8 mouse cellular contexts compared by ENCODE assay signal in the genomic region with DNA sequence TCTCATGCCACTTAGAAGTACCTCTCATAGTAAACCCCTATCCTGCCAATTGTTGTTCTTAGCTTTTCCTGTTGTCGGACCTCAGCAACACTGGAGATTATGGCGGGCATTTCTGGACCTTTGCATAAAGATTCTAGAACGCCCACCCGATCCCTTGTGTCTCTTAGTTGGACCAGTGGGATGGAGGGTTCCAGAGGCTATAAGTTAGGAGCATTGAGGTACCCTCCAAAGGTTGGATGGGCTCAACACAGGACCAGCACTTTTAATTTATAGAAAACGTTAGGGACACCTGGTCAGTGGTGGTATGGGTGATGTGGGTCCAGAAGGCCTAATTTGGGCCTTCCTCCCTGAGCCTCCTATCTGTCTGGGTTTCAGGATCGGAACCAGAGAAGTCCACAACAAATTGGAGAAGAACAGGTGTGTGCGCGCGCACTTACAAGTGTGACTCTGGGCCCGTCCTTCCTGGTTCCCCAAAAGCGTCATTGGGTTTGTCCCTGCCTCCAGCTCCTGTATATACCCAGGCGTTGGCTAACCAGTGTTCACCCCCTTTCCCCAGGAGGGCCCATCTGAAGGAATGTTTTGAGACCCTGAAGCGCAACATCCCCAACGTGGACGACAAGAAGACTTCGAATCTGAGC. TPM values are rescaled to one million over a fixed set of nuclear protein-coding genes. Genes with fewer than 3 reads are reported as not detected.
DNase-seq lines count a peak whose midpoint lies in the region; ATAC-seq lines count a peak whose summit lies in the region.

No protein-coding gene starts in this region.

- H3K27me3 ChIP-seq in liver, embryonic 12.5 days (replicated peaks) = no peaks in the 10 kb centered on the region
- no peaks in the 10 kb centered on the region for H3K27me3 ChIP-seq in stomach, embryonic 16.5 days (ENCODE audit: control insufficient read depth, insufficient read depth, low read length)

- peak overlapping the region; percentile 93 for H3K4me2 ChIP-seq in liver, embryonic 12.5 days
- peak overlapping the region; percentile 83 for H3K4me2 ChIP-seq in stomach, embryonic 16.5 days (ENCODE audit: low read depth, low read length)

- peak; percentile 32 for DNase-seq in cerebellum, adult 8-10 months
- DNase-seq in cerebellum, postnatal 14 days = no peak
- peak; percentile 39 for DNase-seq in thymus, postnatal 4 days
- DNase-seq in thymus, postnatal 10 days (ENCODE audit: low spot score in 2 of 2) = no peak
- DNase-seq in frontal cortex, postnatal 25 days (ENCODE audit: low spot score in 2 of 2) = no peak
- no peak for DNase-seq in layer of hippocampus, adult 18-20 months (ENCODE audit: low spot score in 2 of 2)

- peak overlapping the region; percentile 98 for H3K27ac ChIP-seq in liver, embryonic 12.5 days
- H3K27ac ChIP-seq in stomach, embryonic 16.5 days (ENCODE audit: low read length) = peak overlapping the region; percentile 96

- peaks cover 72% of the 10 kb centered on the region for H3K4me1 ChIP-seq in liver, embryonic 12.5 days
- peaks cover 38% of the 10 kb centered on the region for H3K4me1 ChIP-seq in stomach, embryonic 16.5 days (ENCODE audit: control insufficient read depth, insufficient read depth, low read length)

- H3K9ac ChIP-seq in liver, embryonic 12.5 days = peak overlapping the region; percentile 84
- H3K9ac ChIP-seq in stomach, embryonic 16.5 days (ENCODE audit: low read length) = peak overlapping the region; percentile 78

- no peaks in the 10 kb centered on the region for H3K9me3 ChIP-seq in liver, embryonic 12.5 days (replicated peaks)
- no peaks in the 10 kb centered on the region for H3K9me3 ChIP-seq in stomach, embryonic 16.5 days (replicated peaks; ENCODE audit: control insufficient read depth, low read length)

- WGBS in liver, embryonic 12.5 days (ENCODE audit: insufficient replicate concordance) = 37% methylated on average over 16 of the region's 16 CpGs
- 44% methylated on average over 16 of the region's 16 CpGs for WGBS in stomach, embryonic 16.5 days

- H3K36me3 ChIP-seq in liver, embryonic 12.5 days = peaks cover 24% of the 10 kb centered on the region
- H3K36me3 ChIP-seq in stomach, embryonic 16.5 days (ENCODE audit: control insufficient read depth, insufficient read depth, low read length) = no peaks in the 10 kb centered on the region

- peak overlapping the region; percentile 65 for H3K4me3 ChIP-seq in liver, embryonic 12.5 days
- peak overlapping the region; percentile 46 for H3K4me3 ChIP-seq in stomach, embryonic 16.5 days (replicated peaks; ENCODE audit: low read length)

- ATAC-seq in liver, embryonic 12.5 days = peak; percentile 3; the same call in 1 of the 2 replicates
- 0 out of 2 replicates have a peak, but pooled peaks have one; percentile 1 for ATAC-seq in stomach, embryonic 16.5 days (ENCODE audit: insufficient read depth, low FRiP score)

RNA-seq across cellular contexts. Expression of gene Mnt, which starts 6.5 kb away (rescaled TPM):
- polyA plus RNA-seq in liver, embryonic 12.5 days (2016; fragmentation: Nextera tagmentation; extraction: Ambion mirVana) = 1.9 and 2.0 TPM in 2 replicates
- 2.5 and 3.2 TPM in 2 replicates for polyA plus RNA-seq in stomach, embryonic 16.5 days (2015; fragmentation: Nextera tagmentation; extraction: Ambion mirVana)
- 10 to 100 TPM; 33.5 to 36.5 TPM for total RNA-seq in layer of hippocampus, adult 18-20 months (2021)

RNA-seq across cellular contexts. Expression of gene Sgsm2, which starts 59.7 kb away (rescaled TPM):
- 2.6 and 2.9 TPM in 2 replicates for polyA plus RNA-seq in liver, embryonic 12.5 days (2016; fragmentation: Nextera tagmentation; extraction: Ambion mirVana)
- polyA plus RNA-seq in stomach, embryonic 16.5 days (2015; fragmentation: Nextera tagmentation; extraction: Ambion mirVana) = 6.0 and 7.0 TPM in 2 replicates
- total RNA-seq in layer of hippocampus, adult 18-20 months (2021) = 10 to 100 TPM; 93.3 to 97.4 TPM

Comparison
In these comparisons a context has a peak if more than half of its experiments do, and no peak if none do; other contexts are left out.
1. DNase-seq: peak in cerebellum, adult 8-10 months (single experiment) and thymus, postnatal 4 days (single experiment); none in cerebellum, postnatal 14 days (0 of 2), thymus, postnatal 10 days (0 of 2), frontal cortex, postnatal 25 days (0 of 2) and layer of hippocampus, adult 18-20 months (0 of 2).